Mouse (Mus musculus) megakaryocyte-erythroid progenitor cell, adult 5-6 weeks (primary cell): ENCODE results near the gene Ripk1. TPM values are rescaled to one million over a fixed set of nuclear protein-coding genes. Genes with fewer than 3 reads are reported as not detected.
A peak's percentile ranks its signal among the peaks of the same experiment; 100 is the strongest.

Source experiments
- ATAC-seq: replicated peaks from 2 replicates; pipeline ENCODE4 v1.8.0; 2016; ENCODE audit warnings: mild to moderate bottlenecking, inconsistent platforms; ENCODE audit not compliant: severe bottlenecking, poor library complexity, low FRiP score, low TSS enrichment
- total RNA-seq, 2 experiments: library from RNA; stranded (forward) in 1 of 2; stranded (reverse) in 1 of 2; fragments of 200-1000, 215-1000 nt in 1 of 2; fragments of >200 nt in 1 of 2; fragmentation: Nextera tagmentation in 1 of 2; gene quantifications; 2 replicates each; pipeline ENCODE4 v1.2.3; 2014 to 2017

Ripk1 gene
- total RNA-seq, 2 experiments from 2014 or later = 18.8 to 36.3 TPM

DNA sequence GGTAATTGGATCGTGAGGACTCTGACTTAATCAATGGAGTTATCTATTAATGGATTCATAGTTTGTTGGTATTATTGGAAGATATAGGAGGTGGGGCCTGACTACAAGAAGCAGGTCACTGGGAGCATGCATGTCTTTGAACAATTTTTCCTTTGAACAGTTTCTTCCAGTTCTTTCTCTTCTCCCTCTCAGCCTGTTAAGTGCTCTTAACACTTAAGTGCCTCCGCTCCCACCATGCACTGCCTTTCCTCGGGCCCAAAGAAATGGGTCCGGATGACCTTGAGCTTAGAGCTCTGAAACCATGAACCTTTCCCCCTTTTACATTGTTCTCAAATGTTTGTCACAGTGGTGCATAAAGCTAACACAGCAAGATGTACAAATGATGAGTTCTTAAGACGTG is 34.6 kb downstream of the Ripk1 start:
- no peak for ATAC-seq

DNA sequence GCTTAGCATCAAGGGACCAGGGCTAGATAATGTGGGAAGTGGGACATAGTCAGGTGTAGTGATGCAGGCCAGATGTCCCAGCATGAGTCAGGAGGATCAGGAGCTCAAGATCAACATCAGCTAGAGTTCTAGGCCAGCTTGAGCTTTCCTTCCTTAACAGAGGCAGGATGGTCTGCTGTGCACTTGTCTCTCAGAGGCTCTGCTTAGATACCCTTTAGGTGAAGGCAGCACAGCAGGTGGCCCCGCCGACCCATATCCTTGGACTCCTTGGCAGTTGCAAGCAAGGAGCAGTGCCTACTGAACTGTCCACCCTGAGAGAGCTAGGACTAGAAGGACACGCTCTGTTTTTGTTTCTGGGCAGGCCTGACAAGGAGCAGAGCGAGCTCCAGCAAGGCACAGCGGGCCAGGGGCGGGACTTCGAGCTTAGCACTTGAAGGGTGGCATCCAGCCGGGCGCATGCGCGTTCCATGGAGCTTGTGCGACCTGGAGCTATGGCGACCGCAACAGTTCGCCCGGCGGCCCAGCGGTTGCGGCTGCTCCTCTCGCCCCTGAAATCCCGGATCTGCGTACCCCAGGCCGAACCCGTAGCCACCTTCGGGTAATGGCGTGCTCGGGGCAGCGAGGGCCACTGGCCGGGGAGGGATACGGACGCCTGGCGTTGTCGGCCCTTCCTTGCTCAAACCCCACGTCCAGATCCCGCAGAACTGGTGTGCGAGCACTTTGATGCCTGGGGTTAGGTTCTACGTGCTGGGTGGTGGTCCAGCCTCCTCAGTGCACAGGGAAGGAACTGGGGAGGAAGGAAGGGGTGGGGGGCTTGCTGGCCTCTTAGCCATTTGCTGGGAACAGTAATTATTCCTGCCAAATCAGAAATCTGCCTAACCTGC is 35.3 kb downstream of the Ripk1 start, which contains the start of gene Bphl:
Gene Bphl (plus strand): TSS at position 426 of the 884 bp plus-strand sequence.
- peak; percentile 97 for ATAC-seq

DNA sequence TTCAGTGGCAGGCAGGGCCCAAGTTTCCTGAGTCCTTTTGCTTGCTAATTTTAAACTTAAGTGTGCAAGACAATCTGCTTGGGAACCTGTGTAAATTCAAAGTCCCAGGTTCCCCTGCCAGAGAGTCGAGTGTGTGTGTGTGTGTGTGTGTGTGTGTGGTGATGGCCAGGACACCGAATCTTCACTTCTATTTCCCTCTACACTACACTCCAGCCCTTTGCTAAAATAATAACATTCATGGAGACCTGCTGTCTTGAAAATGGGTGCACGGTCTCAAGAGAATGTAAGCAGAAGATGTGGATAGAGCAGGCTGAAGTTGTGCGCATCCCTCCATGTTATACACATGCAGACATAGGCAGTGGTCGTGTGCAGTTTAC is 35.9 kb downstream of the Ripk1 start:
- peak; percentile 9; the same call in 1 of the 2 replicates for ATAC-seq

- ATAC-seq = no peak
Measured at GRCm38 (mm10) chr13:34038901-34039341, 36.8 kb downstream of the Ripk1 start.

- no peak for ATAC-seq
Measured at GRCm38 (mm10) chr13:34040091-34040490, 37.9 kb downstream of the Ripk1 start.

DNA sequence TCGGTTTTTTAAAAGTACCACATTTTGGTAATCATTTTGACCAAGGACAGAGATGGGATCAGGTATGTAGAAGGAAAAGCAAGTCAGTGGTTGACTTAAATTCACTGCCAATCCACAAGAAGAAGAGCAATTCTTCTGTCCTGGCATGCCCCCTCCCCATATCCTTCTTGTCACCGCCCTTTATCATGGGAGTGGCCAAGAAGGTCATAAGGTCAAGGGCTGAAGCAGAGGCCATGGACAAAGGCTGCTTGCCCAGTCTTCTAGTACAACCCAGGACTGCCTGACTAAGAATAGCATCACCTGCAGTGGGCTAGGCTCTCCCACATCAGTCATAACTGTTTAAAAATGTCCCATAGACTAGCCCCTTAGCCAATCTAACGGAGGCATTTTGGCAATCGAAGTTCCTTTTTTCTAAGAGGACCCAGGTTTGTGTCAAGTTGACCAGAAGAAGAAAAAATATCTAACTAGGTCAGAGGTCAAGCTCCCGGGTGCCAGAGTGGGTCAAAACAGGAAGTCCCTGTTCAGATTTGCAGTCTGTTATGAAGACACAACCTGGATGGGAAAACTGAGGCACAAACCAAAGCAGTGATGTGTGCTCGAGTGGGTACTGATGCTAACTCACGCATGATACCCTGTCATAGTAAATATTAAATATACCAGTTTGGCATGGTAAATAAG is 41.7 kb downstream of the Ripk1 start:
- ATAC-seq = no peak

- ATAC-seq = no peak
Measured at GRCm38 (mm10) chr13:34045511-34046249, 43.5 kb downstream of the Ripk1 start.

- ATAC-seq = peak; percentile 97
Measured at GRCm38 (mm10) chr13:34046421-34047012, 44.4 kb downstream of the Ripk1 start.

DNA sequence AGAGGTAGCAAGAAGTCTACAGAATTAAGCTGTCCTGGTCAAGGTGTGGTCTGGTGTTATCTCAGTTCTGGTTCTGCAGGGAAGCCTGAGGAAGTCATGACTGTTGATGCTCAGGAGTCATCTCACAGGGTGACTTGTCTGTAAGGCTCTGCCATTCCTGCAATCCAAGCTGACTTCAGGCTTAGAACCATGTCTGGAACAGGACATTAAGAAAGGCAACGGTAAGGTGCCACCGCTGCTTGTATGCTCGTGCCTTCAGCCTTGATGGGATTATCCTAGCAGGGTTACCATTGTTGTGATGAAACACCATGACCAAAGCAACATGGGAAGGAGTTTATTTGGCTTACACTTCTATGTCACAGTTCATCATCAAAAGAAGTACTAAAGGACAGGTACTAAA is 45.4 kb downstream of the Ripk1 start:
- no peak for ATAC-seq

DNA sequence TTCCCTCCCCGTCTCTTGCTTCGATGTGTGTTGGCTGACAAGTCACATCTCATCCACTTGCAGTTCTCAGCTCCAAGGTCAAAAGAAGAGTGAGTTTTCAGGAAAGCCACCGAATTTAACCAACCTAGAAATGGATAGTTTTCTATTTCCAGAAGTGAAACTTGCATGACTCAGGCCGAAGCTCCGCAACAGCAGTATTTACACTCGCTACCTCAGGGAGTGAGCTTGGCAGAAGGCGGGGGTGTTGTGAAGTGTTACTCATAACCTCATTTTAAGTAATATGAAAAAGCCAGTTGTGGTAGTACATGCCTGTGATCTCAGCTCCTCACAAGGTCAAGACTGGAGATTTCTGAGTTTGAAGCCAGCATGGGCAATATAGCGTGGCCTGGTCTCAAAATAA is 48.3 kb downstream of the Ripk1 start:
- no peak for ATAC-seq

- ATAC-seq = no peak
Measured at GRCm38 (mm10) chr13:34051692-34052091, 49.5 kb downstream of the Ripk1 start.

DNA sequence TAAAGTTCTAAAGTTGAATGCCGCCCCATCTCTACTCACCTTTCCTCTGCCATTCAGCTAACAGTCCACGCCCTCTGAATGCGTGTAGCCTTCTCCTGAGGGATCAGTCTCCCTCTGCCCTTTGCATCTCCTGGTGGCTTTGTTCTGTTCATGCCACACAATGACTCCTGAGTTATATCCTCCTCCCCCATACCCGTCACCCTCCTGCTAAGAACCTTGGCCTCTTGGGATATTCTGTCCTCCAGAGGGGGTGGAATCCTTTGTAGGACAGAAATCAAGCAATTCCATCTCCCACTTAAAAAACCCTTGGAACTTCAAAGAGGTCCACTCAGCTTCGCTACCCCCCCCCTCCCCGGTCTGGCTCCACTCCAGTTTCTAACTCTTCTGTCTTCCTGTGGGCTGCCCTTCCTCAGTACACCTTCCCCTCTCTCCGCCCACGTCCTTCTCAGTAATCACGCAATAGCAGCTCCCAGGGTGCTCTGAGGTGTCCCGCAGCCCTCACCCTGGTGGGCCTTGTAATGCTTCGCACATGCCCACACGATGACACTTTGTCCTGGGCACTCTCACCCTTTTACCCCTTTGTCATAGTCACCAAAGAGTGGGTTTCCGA is 51.6 kb downstream of the Ripk1 start:
- ATAC-seq = 0 out of 2 replicates have a peak, but pooled peaks have one; percentile 14

DNA sequence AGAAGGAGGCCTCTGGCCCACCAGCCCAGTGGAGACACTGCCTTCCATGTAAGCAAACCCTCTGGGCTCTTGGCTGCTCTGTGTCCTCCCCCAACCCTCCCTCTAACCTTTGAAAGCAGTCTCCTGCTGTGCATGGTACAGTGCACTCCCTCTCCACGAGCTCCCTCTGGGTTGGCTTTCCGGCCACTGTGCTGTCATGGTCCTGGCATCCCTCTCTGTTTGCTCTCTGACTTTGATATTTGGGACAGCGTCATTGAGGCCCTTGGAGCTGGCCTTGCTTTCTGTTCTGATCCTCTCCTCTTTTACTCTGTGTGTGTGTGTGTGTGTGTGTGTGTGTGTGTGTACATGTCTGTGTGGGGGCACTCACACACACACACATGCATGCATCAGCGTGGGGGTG is 52.2 kb downstream of the Ripk1 start:
- no peak for ATAC-seq

GRCm38 (mm10) chr13:34054983-34055382 is 52.8 kb downstream of the Ripk1 start:
- ATAC-seq = no peak

- ATAC-seq = no peak
Measured at GRCm38 (mm10) chr13:34057252-34057651, 55.1 kb downstream of the Ripk1 start.

GRCm38 (mm10) chr13:34060061-34060460 is 57.9 kb downstream of the Ripk1 start:
- ATAC-seq = no peak

- ATAC-seq = peak; percentile 78
Measured at GRCm38 (mm10) chr13:34062466-34062865, 60.3 kb downstream of the Ripk1 start.

DNA sequence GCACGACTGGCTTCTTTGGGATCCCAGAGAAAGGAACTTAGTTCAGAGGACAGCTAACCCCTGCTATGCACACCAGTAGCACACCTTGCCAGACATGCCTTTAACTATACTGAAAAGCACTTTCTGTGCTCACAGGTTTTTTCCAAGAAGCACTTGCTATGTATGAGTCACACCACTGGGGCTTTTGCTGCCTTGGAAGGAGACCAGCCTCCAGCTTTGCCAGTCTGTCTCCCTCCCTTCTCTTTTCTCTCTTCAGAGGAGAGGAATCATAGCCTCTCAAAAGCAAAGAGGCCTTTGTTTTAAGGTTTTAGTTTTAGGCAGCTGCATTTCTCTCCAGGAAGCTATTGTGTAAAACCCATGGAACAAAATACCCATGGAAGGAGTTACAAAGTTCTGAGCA is 64.2 kb downstream of the Ripk1 start:
- ATAC-seq = no peak

DNA sequence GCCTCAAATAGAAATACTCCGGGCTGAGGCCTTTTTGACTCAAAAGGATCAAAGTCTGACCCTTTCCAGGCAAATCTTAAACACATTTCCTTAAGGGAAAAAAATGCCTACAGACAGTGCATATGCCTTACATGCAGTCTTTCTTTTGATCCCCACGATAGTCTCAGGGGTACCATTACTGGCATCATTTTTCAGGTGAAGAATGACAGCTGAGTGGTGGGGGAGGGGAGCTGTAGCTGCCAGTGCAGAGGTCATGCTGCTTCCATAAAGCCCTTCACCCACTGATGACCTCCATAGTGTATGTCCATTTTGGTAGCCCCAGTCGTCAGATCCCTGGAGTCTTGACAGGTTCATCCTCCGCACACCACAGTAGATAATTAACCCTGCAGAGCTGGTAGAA is 68.1 kb downstream of the Ripk1 start:
- ATAC-seq = no peak
